Mouse (Mus musculus) right cerebral cortex, postnatal 14 days (tissue): ENCODE results near the gene Racgap1.

Experiments used
- DNase-seq: peaks from one replicate; pipeline ENCODE4 v3.0.0; 2022

The Racgap1 gene

GRCm38 (mm10) chr15:99651163-99651872 lies at the start of gene Racgap1:
Gene Racgap1, minus strand, starts transcription at chr15:99651656.
- DNase-seq = peak; percentile 97

- no peak for DNase-seq
These were observed 49.0 kb upstream of the Racgap1 start for GRCm38 (mm10) chr15:99700219-99701106.

GRCm38 (mm10) chr15:99699715-99700114 lies 48.3 kb upstream of the Racgap1 start:
- no peak for DNase-seq

- no peak for DNase-seq
These were observed 47.2 kb upstream of the Racgap1 start for GRCm38 (mm10) chr15:99698533-99699085.

GRCm38 (mm10) chr15:99697309-99697708 lies 45.9 kb upstream of the Racgap1 start:
- DNase-seq = no peak

GRCm38 (mm10) chr15:99691976-99692375 lies 40.5 kb upstream of the Racgap1 start:
- no peak for DNase-seq

- no peak for DNase-seq
These were observed 39.5 kb upstream of the Racgap1 start for GRCm38 (mm10) chr15:99690924-99691323.

GRCm38 (mm10) chr15:99688712-99689111 lies 37.3 kb upstream of the Racgap1 start:
- peak; percentile 49 for DNase-seq

- no peak for DNase-seq
These were observed 32.7 kb upstream of the Racgap1 start for GRCm38 (mm10) chr15:99684156-99684555.

GRCm38 (mm10) chr15:99682880-99683279 lies 31.4 kb upstream of the Racgap1 start:
- DNase-seq = no peak

GRCm38 (mm10) chr15:99679008-99679407 lies 27.6 kb upstream of the Racgap1 start:
- no peak for DNase-seq

GRCm38 (mm10) chr15:99678063-99678800 lies 26.8 kb upstream of the Racgap1 start:
- DNase-seq = no peak

GRCm38 (mm10) chr15:99677089-99677488 lies 25.6 kb upstream of the Racgap1 start:
- DNase-seq = peak; percentile 40

- DNase-seq = no peak
These were observed 23.4 kb upstream of the Racgap1 start for GRCm38 (mm10) chr15:99674866-99675265.

- no peak for DNase-seq
These were observed 20.3 kb upstream of the Racgap1 start for GRCm38 (mm10) chr15:99671783-99672182.

- peak; percentile 59 for DNase-seq
These were observed 19.7 kb upstream of the Racgap1 start for GRCm38 (mm10) chr15:99670964-99671670.

GRCm38 (mm10) chr15:99670154-99670821 lies 18.8 kb upstream of the Racgap1 start, which contains the start of gene Asic1:
Gene Asic1, plus strand, starts transcription at chr15:99670368.
- DNase-seq = peak; percentile 71

- DNase-seq = no peak
These were observed 17.9 kb upstream of the Racgap1 start for GRCm38 (mm10) chr15:99669392-99669791.

- peak; percentile 83 for DNase-seq
These were observed 17.4 kb upstream of the Racgap1 start for GRCm38 (mm10) chr15:99668881-99669280.

- DNase-seq = no peak
These were observed 16.1 kb upstream of the Racgap1 start for GRCm38 (mm10) chr15:99667544-99667943.
